Mouse (Mus musculus): ENCODE measurements around the gene Bicdl1. TPM values are rescaled to one million over a fixed set of nuclear protein-coding genes. Genes with fewer than 3 reads are reported as not detected.

Gene Bicdl1
- 31.8 TPM for polyA plus RNA-seq (2014; fragmentation: Illumina TruSeq; extraction: RNeasy Lipid Tissue Mini Kit (QIAGEN cat#74804); ENCODE audit: low read depth, low replicate concordance)

DNA sequence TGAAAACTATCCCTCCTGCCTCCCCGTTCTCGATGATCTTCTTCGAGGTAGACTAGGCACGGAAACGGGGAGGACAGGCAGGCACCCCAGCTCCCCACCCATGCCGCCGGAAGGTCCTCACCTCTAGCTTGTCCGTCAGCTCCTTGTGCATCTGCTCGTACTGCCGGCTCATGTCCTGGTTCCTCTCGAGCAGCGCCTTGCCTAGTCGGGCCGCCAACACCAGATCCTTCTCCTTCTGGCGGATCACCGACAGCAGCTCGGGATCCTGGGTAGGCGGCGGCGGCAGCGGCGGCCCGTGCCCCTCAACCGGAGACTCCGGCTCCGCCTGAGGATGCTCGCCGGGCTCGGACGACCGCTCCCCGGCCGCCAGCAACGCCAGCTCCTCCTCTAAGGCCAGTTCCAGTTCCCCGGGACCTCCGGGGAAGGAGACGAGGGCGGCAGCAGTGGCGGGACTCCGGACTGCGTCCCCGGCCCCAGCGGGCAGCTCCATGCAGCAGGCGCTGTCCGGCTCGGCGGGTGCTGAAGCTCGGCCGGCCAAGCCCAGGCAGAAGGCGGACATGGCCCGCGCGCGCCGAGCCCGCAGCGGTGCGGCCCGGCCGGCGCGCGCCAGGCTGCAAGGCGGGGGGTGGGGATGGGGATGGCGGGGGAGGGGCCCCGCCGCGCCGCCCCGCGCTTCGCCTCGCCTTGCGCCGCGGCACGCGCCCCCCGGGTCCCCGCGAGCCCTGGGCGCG is at the start of gene Bicdl1:
TSS of gene Bicdl1 (minus strand) at position 621 of the 731 bp plus-strand sequence.

DNA sequence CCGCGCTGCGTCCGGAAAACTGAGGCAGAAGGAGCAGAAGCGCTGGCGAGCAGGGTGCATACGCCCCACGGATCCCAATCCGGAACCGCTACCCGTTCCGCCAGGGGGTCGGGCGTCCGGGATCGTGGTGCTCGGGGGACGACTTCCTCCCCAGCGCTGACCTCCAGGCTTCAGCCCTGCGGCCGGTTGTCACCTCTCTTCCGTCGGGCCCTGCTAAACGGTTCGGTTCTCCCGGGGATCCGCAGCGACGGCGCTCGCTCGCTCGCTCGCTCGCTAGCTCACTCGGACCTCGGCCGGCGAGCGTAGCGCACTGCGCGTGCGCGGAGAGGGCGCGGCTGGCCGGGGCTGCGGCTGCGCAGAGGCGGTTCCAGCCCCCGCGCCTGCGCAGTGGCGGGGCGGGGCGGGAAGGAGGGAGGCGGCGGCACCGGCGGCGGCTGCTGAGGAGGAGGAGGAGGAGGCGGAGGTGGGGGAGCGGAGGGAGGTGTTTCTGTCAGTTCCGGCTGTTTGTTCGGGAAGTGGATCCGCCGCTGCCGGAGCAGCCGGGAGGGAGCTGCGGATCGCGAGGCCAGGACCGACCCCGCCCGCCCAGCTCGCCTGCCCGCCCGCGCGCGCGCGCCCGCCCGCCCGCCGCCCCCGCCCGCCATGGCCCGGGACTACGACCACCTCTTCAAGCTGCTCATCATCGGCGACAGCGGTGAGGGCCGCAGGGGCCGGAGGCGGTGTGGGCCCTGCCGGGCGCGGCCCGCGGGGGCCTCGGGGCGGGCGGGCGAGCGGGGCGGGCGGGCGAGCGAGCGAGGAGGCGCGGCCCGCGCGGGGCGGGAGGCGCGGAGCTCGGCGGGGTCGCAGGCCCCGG is 99.7 kb downstream of the Bicdl1 start, which contains the start of gene Rab35:
TSS of gene Rab35 (plus strand) at position 404 of the 853 bp plus-strand sequence.

Other genes with a start within 250 kb of the Bicdl1 start
- gene Sirt4, start 246.9 kb downstream of the Bicdl1 start, polyA plus RNA-seq (2014; fragmentation: Illumina TruSeq; extraction: RNeasy Lipid Tissue Mini Kit (QIAGEN cat#74804); ENCODE audit: low read depth, low replicate concordance): 37.6 TPM
- 83.9 TPM for gene Pxn, start 224.9 kb downstream of the Bicdl1 start, polyA plus RNA-seq (2014; fragmentation: Illumina TruSeq; extraction: RNeasy Lipid Tissue Mini Kit (QIAGEN cat#74804); ENCODE audit: low read depth, low replicate concordance)
- 1,640 TPM for gene Rplp0, start 172.2 kb downstream of the Bicdl1 start, polyA plus RNA-seq (2014; fragmentation: Illumina TruSeq; extraction: RNeasy Lipid Tissue Mini Kit (QIAGEN cat#74804); ENCODE audit: low read depth, low replicate concordance)
- gene Gcn1l1, start 166.4 kb downstream of the Bicdl1 start, polyA plus RNA-seq (2014; fragmentation: Illumina TruSeq; extraction: RNeasy Lipid Tissue Mini Kit (QIAGEN cat#74804); ENCODE audit: low read depth, low replicate concordance): 46.4 TPM
- gene Rab35, start 99.7 kb downstream of the Bicdl1 start, polyA plus RNA-seq (2014; fragmentation: Illumina TruSeq; extraction: RNeasy Lipid Tissue Mini Kit (QIAGEN cat#74804); ENCODE audit: low read depth, low replicate concordance): 36.0 TPM
- 1.4 TPM for gene Cit, start 113.7 kb upstream of the Bicdl1 start, polyA plus RNA-seq (2014; fragmentation: Illumina TruSeq; extraction: RNeasy Lipid Tissue Mini Kit (QIAGEN cat#74804); ENCODE audit: low read depth, low replicate concordance)